In genomic region chr17:66996016-66996415, GRCm38 (mm10) we compare ENCODE assay signal across 29 mouse cellular contexts.
"Had no signal": no experiment of that assay in that cellular context is flagged by ENCODE, and none has a peak within 500 bp of the region (broad histone marks: within the 10 kb centered on the region; RNA-seq: fewer than 3 reads in every experiment).

No protein-coding gene starts in this region.

- H3K4me3 ChIP-seq: heart, embryonic 12.5 days; heart, embryonic 13.5 days; heart, embryonic 15.5 days; hindbrain, embryonic 10.5 days; hindbrain, embryonic 12.5 days; hindbrain, embryonic 13.5 days; hindbrain, embryonic 15.5 days; intestine, embryonic 15.5 days; kidney, embryonic 15.5 days; layer of hippocampus, adult 2 months; left cerebral cortex, adult 2 months had no signal

- DNase-seq: heart, postnatal 10 days; heart, postnatal 36 days; heart, postnatal 4 days; kidney, adult 11 months; kidney, adult 18-20 months; kidney, adult 2 months; kidney, adult 8-10 months; kidney, adult 9 months; kidney, postnatal 10 days; kidney, postnatal 14 days; kidney, postnatal 25 days; kidney, postnatal 36 days; kidney, postnatal 4 days; layer of hippocampus, adult 9-11 months; layer of hippocampus, postnatal 36 days had no signal

- H3K4me1 ChIP-seq: heart, embryonic 12.5 days; heart, embryonic 13.5 days; heart, embryonic 15.5 days; hindbrain, embryonic 10.5 days; hindbrain, embryonic 12.5 days; hindbrain, embryonic 15.5 days; intestine, embryonic 15.5 days; kidney, embryonic 15.5 days had no signal

- H3K36me3 ChIP-seq: heart, embryonic 15.5 days; hindbrain, embryonic 12.5 days; hindbrain, embryonic 15.5 days; intestine, embryonic 15.5 days had no signal

- H3K9me3 ChIP-seq: hindbrain, embryonic 15.5 days; intestine, embryonic 15.5 days had no signal

- H3K27ac ChIP-seq: heart, embryonic 13.5 days; heart, embryonic 15.5 days; hindbrain, embryonic 10.5 days; hindbrain, embryonic 12.5 days; hindbrain, embryonic 13.5 days; hindbrain, embryonic 14.5 days; hindbrain, embryonic 15.5 days; hindbrain, postnatal 0 days; intestine, embryonic 15.5 days; kidney, embryonic 15.5 days; kidney, postnatal 0 days; layer of hippocampus, adult 2 months; left cerebral cortex, adult 2 months had no signal

- H3K27me3 ChIP-seq: heart, embryonic 12.5 days; heart, embryonic 13.5 days; heart, embryonic 15.5 days; hindbrain, embryonic 12.5 days; hindbrain, embryonic 13.5 days; hindbrain, embryonic 15.5 days; intestine, embryonic 15.5 days; kidney, embryonic 15.5 days had no signal
